Mouse (Mus musculus): ENCODE data around the gene Rab8a. TPM values are rescaled to one million over a fixed set of nuclear protein-coding genes. Genes with fewer than 3 reads are reported as not detected.
"Not testable (repeated sequence)": the region's sequence is repeated elsewhere in the genome, so short reads cannot be mapped to it uniquely, and the experiment has no call there.

Gene Rab8a
- polyA plus RNA-seq (2016; fragmentation: Nextera tagmentation; extraction: Ambion mirVana) = 72.5 and 77.5 TPM in 2 replicates

GRCm38 (mm10) chr8:72160707-72161697 lies at the start of gene Rab8a:
Gene Rab8a (plus strand): TSS chr8:72161200.
- peak within 1 kb of the TSS; percentile 98 for H3K4me3 ChIP-seq
- peaks cover 18% of the 10 kb centered on the region for H3K36me3 ChIP-seq
- H3K27me3 ChIP-seq (replicated peaks) = no peaks in the 10 kb centered on the region
- no peaks in the 10 kb centered on the region for H3K9me3 ChIP-seq (replicated peaks)
- ATAC-seq (ENCODE audit: insufficient number of reproducible peaks, low FRiP score) = peak; percentile 99
- peak within 1 kb of the TSS; percentile 94 for H3K4me2 ChIP-seq
- peaks cover 15% of the 10 kb centered on the region for H3K4me1 ChIP-seq (replicated peaks)
- H3K9ac ChIP-seq = peak within 1 kb of the TSS; percentile 98
- under 1% methylated on average over 82 of the region's 82 CpGs for WGBS
- peak within 1 kb of the TSS; percentile 80 for H3K27ac ChIP-seq (ENCODE audit: poor library complexity, severe bottlenecking)

GRCm38 (mm10) chr8:72112486-72112885 lies 48.5 kb upstream of the Rab8a start:
- ATAC-seq (ENCODE audit: insufficient number of reproducible peaks, low FRiP score) = no peak
- no peaks in the 10 kb centered on the region for H3K27me3 ChIP-seq (replicated peaks)
- no peak overlapping the region for H3K4me2 ChIP-seq
- H3K4me1 ChIP-seq (replicated peaks) = no peaks in the 10 kb centered on the region
- H3K36me3 ChIP-seq = no peaks in the 10 kb centered on the region
- H3K27ac ChIP-seq (ENCODE audit: poor library complexity, severe bottlenecking) = no peak overlapping the region
- H3K9me3 ChIP-seq (replicated peaks) = no peaks in the 10 kb centered on the region
- no peak overlapping the region for H3K9ac ChIP-seq
- WGBS = 65% methylated on average over 3 of the region's 3 CpGs
- no peak overlapping the region for H3K4me3 ChIP-seq

GRCm38 (mm10) chr8:72115202-72115601 lies 45.8 kb upstream of the Rab8a start:
- H3K4me3 ChIP-seq = no peak overlapping the region

GRCm38 (mm10) chr8:72118616-72119015 lies 42.4 kb upstream of the Rab8a start:
- H3K27ac ChIP-seq (ENCODE audit: poor library complexity, severe bottlenecking) = no peak overlapping the region
- no peak overlapping the region for H3K4me3 ChIP-seq
- H3K36me3 ChIP-seq = no peaks in the 10 kb centered on the region
- no peak for ATAC-seq (ENCODE audit: insufficient number of reproducible peaks, low FRiP score)
- H3K4me2 ChIP-seq = no peak overlapping the region
- no peaks in the 10 kb centered on the region for H3K27me3 ChIP-seq (replicated peaks)
- H3K9me3 ChIP-seq (replicated peaks) = no peaks in the 10 kb centered on the region
- no peak overlapping the region for H3K9ac ChIP-seq
- no peaks in the 10 kb centered on the region for H3K4me1 ChIP-seq (replicated peaks)
- WGBS = 42% methylated on average over 4 of the region's 4 CpGs

More at GRCm38 (mm10) chr8:72115202-72115601, 45.8 kb upstream of the Rab8a start:
- WGBS = 82% methylated on average over 2 of the region's 2 CpGs
- no peak overlapping the region for H3K27ac ChIP-seq (ENCODE audit: poor library complexity, severe bottlenecking)
- no peak overlapping the region for H3K9ac ChIP-seq
- H3K4me2 ChIP-seq = no peak overlapping the region
- no peaks in the 10 kb centered on the region for H3K27me3 ChIP-seq (replicated peaks)
- H3K9me3 ChIP-seq (replicated peaks) = no peaks in the 10 kb centered on the region
- H3K4me1 ChIP-seq (replicated peaks) = no peaks in the 10 kb centered on the region
- ATAC-seq (ENCODE audit: insufficient number of reproducible peaks, low FRiP score) = no peak
- H3K36me3 ChIP-seq = no peaks in the 10 kb centered on the region

GRCm38 (mm10) chr8:72121486-72121885 lies 39.5 kb upstream of the Rab8a start:
- 63% methylated on average over 3 of the region's 3 CpGs for WGBS
- H3K9me3 ChIP-seq (replicated peaks); H3K27me3 ChIP-seq (replicated peaks); ATAC-seq (ENCODE audit: insufficient number of reproducible peaks, low FRiP score); H3K27ac ChIP-seq (ENCODE audit: poor library complexity, severe bottlenecking); H3K4me3 ChIP-seq; H3K36me3 ChIP-seq; H3K4me1 ChIP-seq (replicated peaks); H3K9ac ChIP-seq; H3K4me2 ChIP-seq: not testable (repeated sequence)

- Histone ChIP-seq H3K4me3 (no peak overlapping the region), H3K9me3 (replicated peaks) (peaks cover 6% of the 10 kb centered on the region; the same call in 1 of the 2 replicates), H3K9ac (no peak overlapping the region), H3K4me2 (no peak overlapping the region), H3K4me1 (replicated peaks) (no peaks in the 10 kb centered on the region), H3K27me3 (replicated peaks) (no peaks in the 10 kb centered on the region), H3K27ac (ENCODE audit: poor library complexity, severe bottlenecking) (no peak overlapping the region), H3K36me3 (no peaks in the 10 kb centered on the region)
- ATAC-seq (ENCODE audit: insufficient number of reproducible peaks, low FRiP score) = no peak
- 84% methylated on average over 1 of the region's 1 CpGs for WGBS
Measured at GRCm38 (mm10) chr8:72121997-72122396, 39.0 kb upstream of the Rab8a start.

GRCm38 (mm10) chr8:72127834-72128233 lies 33.2 kb upstream of the Rab8a start:
- no peak overlapping the region for H3K27ac ChIP-seq (ENCODE audit: poor library complexity, severe bottlenecking)
- no peak overlapping the region for H3K4me3 ChIP-seq
- H3K27me3 ChIP-seq (replicated peaks) = no peaks in the 10 kb centered on the region
- no peak overlapping the region for H3K9ac ChIP-seq
- no peak for ATAC-seq (ENCODE audit: insufficient number of reproducible peaks, low FRiP score)
- WGBS = 79% methylated on average over 1 of the region's 1 CpGs
- H3K36me3 ChIP-seq = no peaks in the 10 kb centered on the region
- no peak overlapping the region for H3K4me2 ChIP-seq
- H3K9me3 ChIP-seq (replicated peaks) = peaks cover 6% of the 10 kb centered on the region; the same call in 1 of the 2 replicates
- H3K4me1 ChIP-seq (replicated peaks) = peaks cover 2% of the 10 kb centered on the region

- H3K27me3 ChIP-seq (replicated peaks) = no peaks in the 10 kb centered on the region
- H3K27ac ChIP-seq (ENCODE audit: poor library complexity, severe bottlenecking) = peak overlapping the region; percentile 64; the same call in 1 of the 2 replicates
- H3K9me3 ChIP-seq (replicated peaks) = no peaks in the 10 kb centered on the region
- H3K9ac ChIP-seq = no peak overlapping the region
- no peak for ATAC-seq (ENCODE audit: insufficient number of reproducible peaks, low FRiP score)
- 71% methylated on average over 2 of the region's 2 CpGs for WGBS
- H3K4me3 ChIP-seq = no peak overlapping the region
- no peak overlapping the region for H3K4me2 ChIP-seq
- no peaks in the 10 kb centered on the region for H3K36me3 ChIP-seq
- peaks cover 14% of the 10 kb centered on the region for H3K4me1 ChIP-seq (replicated peaks)
Measured at GRCm38 (mm10) chr8:72131251-72131650, 29.7 kb upstream of the Rab8a start.

GRCm38 (mm10) chr8:72131901-72132300 lies 29.1 kb upstream of the Rab8a start:
- Histone ChIP-seq H3K9ac (no peak overlapping the region), H3K4me3 (no peak overlapping the region), H3K4me1 (replicated peaks) (peaks cover 15% of the 10 kb centered on the region), H3K36me3 (no peaks in the 10 kb centered on the region), H3K27me3 (replicated peaks) (no peaks in the 10 kb centered on the region), H3K9me3 (replicated peaks) (no peaks in the 10 kb centered on the region), H3K4me2 (no peak overlapping the region), H3K27ac (ENCODE audit: poor library complexity, severe bottlenecking) (peak overlapping the region; percentile 64; the same call in 1 of the 2 replicates)
- no peak for ATAC-seq (ENCODE audit: insufficient number of reproducible peaks, low FRiP score)
- WGBS = 83% methylated on average over 2 of the region's 2 CpGs

GRCm38 (mm10) chr8:72132417-72132816 lies 28.6 kb upstream of the Rab8a start:
- Histone ChIP-seq H3K4me2 (no peak overlapping the region), H3K27me3 (replicated peaks) (no peaks in the 10 kb centered on the region), H3K4me3 (no peak overlapping the region), H3K9me3 (replicated peaks) (no peaks in the 10 kb centered on the region), H3K27ac (ENCODE audit: poor library complexity, severe bottlenecking) (no peak overlapping the region), H3K4me1 (replicated peaks) (peaks cover 18% of the 10 kb centered on the region), H3K36me3 (no peaks in the 10 kb centered on the region), H3K9ac (no peak overlapping the region)
- no peak for ATAC-seq (ENCODE audit: insufficient number of reproducible peaks, low FRiP score)
- 75% methylated on average over 1 of the region's 1 CpGs for WGBS

GRCm38 (mm10) chr8:72132891-72133290 lies 28.1 kb upstream of the Rab8a start:
- peaks cover 23% of the 10 kb centered on the region for H3K4me1 ChIP-seq (replicated peaks)
- H3K4me3 ChIP-seq = no peak overlapping the region
- H3K27me3 ChIP-seq (replicated peaks) = no peaks in the 10 kb centered on the region
- H3K27ac ChIP-seq (ENCODE audit: poor library complexity, severe bottlenecking) = peak overlapping the region; percentile 45
- no peaks in the 10 kb centered on the region for H3K9me3 ChIP-seq (replicated peaks)
- H3K9ac ChIP-seq = no peak overlapping the region
- 0 out of 2 replicates have a peak, but pooled peaks cover 2% of the 10 kb centered on the region for H3K36me3 ChIP-seq
- no peak overlapping the region for H3K4me2 ChIP-seq
- 50% methylated on average over 1 of the region's 1 CpGs for WGBS
- ATAC-seq (ENCODE audit: insufficient number of reproducible peaks, low FRiP score) = no peak
